Mouse (Mus musculus): Measurements from ENCODE around the gene Emc10. TPM values are rescaled to one million over a fixed set of nuclear protein-coding genes. Genes with fewer than 3 reads are reported as not detected.

Emc10 gene
- 406 and 427 TPM in 2 replicates for polyA plus RNA-seq (2012; ENCODE audit: low replicate concordance)

GRCm38 (mm10) chr7:44495992-44496770 is at the start of gene Emc10, which contains the start of gene Fam71e1:
Gene Emc10, minus strand, starts transcription at chr7:44496529.
Gene Fam71e1, plus strand, starts transcription at chr7:44496581.

DNA sequence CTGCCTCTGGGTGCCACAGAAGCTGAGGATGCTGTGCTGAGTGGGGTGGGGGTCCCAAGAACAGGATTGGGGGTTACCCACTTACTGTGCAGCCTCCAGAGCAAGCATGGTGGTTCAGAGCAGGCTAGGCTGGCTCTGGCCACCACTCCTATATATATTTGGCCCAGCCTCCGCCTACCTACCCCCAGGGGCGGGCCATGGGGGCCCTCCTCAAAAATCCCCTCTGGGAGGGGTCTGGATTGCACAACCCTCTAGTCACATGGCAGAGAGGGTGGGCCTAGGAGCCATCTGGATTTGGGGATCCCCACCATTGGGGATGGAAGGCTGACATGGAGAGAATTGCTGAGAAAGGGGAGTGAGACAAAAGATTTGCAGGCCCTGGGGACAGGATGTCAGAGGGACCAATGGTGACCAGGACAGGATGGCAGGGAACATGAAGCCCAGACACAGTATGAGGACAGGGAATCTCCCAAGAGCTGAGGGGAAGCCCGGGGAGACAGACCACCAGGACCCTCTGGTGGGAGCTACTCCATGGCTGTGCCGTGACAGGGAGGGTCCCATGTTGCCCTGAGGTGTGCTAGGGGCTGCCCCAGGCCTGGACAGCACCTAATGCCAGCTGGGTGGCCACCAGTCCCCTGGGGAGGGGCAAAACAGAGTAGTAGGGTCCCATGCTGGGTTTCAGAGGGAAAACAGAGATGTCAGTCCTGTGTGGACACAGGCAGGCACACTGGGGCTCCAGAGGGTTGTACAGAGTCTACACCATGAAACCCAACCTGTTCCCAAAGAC is 35.8 kb upstream of the Emc10 start, which contains the start of gene Spib:
Gene Spib (minus strand): TSS at position 126 of the 787 bp plus-strand sequence.

DNA sequence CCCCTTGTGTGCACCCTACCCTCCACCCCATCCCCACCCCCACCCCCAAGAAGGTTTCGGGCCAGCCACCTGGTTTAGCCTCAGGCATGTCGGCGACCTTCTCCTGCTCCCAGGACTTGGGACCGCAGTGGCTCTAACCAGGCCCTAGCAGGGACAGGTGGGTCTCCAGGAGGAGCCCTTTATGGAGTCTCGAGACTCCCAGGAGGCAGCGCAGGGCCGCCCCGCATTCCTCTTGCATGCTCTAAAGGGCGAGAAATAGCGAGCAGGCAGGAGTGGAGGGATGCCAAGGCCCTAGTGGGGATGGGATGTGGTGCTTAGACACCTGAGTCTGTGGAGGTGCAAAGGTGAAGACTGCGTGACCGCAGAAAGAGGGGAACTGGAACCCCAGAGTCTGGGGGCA is 28.2 kb upstream of the Emc10 start, which contains the start of gene Mybpc2:
Gene Mybpc2 (minus strand): TSS at position 155 of the 400 bp plus-strand sequence.

GRCm38 (mm10) chr7:44467811-44468411 is 28.4 kb downstream of the Emc10 start, which contains the start of gene Josd2:
Gene Josd2, plus strand, starts transcription at chr7:44467980.

GRCm38 (mm10) chr7:44465111-44465510 is 31.2 kb downstream of the Emc10 start, which contains the start of gene Aspdh:
Gene Aspdh, plus strand, starts transcription at chr7:44465391.

Other genes starting within 250 kb of the Emc10 start
- 0.83 TPM in 1 of 2 replicates, not detected in the other for gene 1700028J19Rik, start 249.8 kb downstream of the Emc10 start, polyA plus RNA-seq (2012; ENCODE audit: low replicate concordance)
- 116 and 153 TPM in 2 replicates for gene 2410002F23Rik, start 249.8 kb downstream of the Emc10 start, polyA plus RNA-seq (2012; ENCODE audit: low replicate concordance)
- gene Acp4, start 239.2 kb downstream of the Emc10 start, polyA plus RNA-seq (2012; ENCODE audit: low replicate concordance), result not detected in 2 replicates
- not detected in 2 replicates for gene Gm15517, start 235.1 kb downstream of the Emc10 start, polyA plus RNA-seq (2012; ENCODE audit: low replicate concordance)
- 0.48 and 0.55 TPM in 2 replicates for gene Clec11a, start 189.6 kb downstream of the Emc10 start, polyA plus RNA-seq (2012; ENCODE audit: low replicate concordance)
- gene Shank1, start 186.3 kb downstream of the Emc10 start, polyA plus RNA-seq (2012; ENCODE audit: low replicate concordance), result 10.4 and 21.0 TPM in 2 replicates
- 0.24 and 0.44 TPM in 2 replicates for gene Syt3, start 112.4 kb downstream of the Emc10 start, polyA plus RNA-seq (2012; ENCODE audit: low replicate concordance)
- gene 1700008O03Rik, start 110.7 kb downstream of the Emc10 start, polyA plus RNA-seq (2012; ENCODE audit: low replicate concordance), result 0.23 TPM in 1 of 2 replicates, not detected in the other
- gene Lrrc4b, start 67.5 kb downstream of the Emc10 start, polyA plus RNA-seq (2012; ENCODE audit: low replicate concordance), result not detected in 2 replicates
- 0.30 TPM in 1 of 2 replicates, not detected in the other for gene Aspdh, start 31.1 kb downstream of the Emc10 start, polyA plus RNA-seq (2012; ENCODE audit: low replicate concordance)
- gene Josd2, start 28.5 kb downstream of the Emc10 start, polyA plus RNA-seq (2012; ENCODE audit: low replicate concordance), result 650 and 1,462 TPM in 2 replicates
- 6.6 and 8.4 TPM in 2 replicates for gene Fam71e1, start 52 bp upstream of the Emc10 start, polyA plus RNA-seq (2012; ENCODE audit: low replicate concordance)
- gene Mybpc2, start 28.1 kb upstream of the Emc10 start, polyA plus RNA-seq (2012; ENCODE audit: low replicate concordance), result 0.79 TPM in 1 of 2 replicates, not detected in the other
- 161 and 223 TPM in 2 replicates for gene Spib, start 35.5 kb upstream of the Emc10 start, polyA plus RNA-seq (2012; ENCODE audit: low replicate concordance)
- gene Pold1, start 52.3 kb upstream of the Emc10 start, polyA plus RNA-seq (2012; ENCODE audit: low replicate concordance), result 279 and 341 TPM in 2 replicates
- gene Nr1h2, start 57.4 kb upstream of the Emc10 start, polyA plus RNA-seq (2012; ENCODE audit: low replicate concordance), result 345 and 359 TPM in 2 replicates
- gene Napsa, start 75.9 kb upstream of the Emc10 start, polyA plus RNA-seq (2012; ENCODE audit: low replicate concordance), result 13.3 and 28.4 TPM in 2 replicates
- 3.2 and 3.3 TPM in 2 replicates for gene Kcnc3, start 94.1 kb upstream of the Emc10 start, polyA plus RNA-seq (2012; ENCODE audit: low replicate concordance)
- 0.11 and 0.28 TPM in 2 replicates for gene Myh14, start 174.3 kb upstream of the Emc10 start, polyA plus RNA-seq (2012; ENCODE audit: low replicate concordance)
- gene Izumo2, start 212.2 kb upstream of the Emc10 start, polyA plus RNA-seq (2012; ENCODE audit: low replicate concordance), result not detected in 2 replicates

All from leukemia stem cell, adult 10-12 weeks (primary cell).